Mouse (Mus musculus): ENCODE data around the gene Vmp1. TPM values are rescaled to one million over a fixed set of nuclear protein-coding genes. Genes with fewer than 3 reads are reported as not detected.
A peak's percentile ranks its signal among the peaks of the same experiment; 100 is the strongest.

Gene Vmp1
- 144 and 153 TPM in 2 replicates for polyA plus RNA-seq (2015; fragmentation: Nextera tagmentation; extraction: Ambion mirVana)

DNA sequence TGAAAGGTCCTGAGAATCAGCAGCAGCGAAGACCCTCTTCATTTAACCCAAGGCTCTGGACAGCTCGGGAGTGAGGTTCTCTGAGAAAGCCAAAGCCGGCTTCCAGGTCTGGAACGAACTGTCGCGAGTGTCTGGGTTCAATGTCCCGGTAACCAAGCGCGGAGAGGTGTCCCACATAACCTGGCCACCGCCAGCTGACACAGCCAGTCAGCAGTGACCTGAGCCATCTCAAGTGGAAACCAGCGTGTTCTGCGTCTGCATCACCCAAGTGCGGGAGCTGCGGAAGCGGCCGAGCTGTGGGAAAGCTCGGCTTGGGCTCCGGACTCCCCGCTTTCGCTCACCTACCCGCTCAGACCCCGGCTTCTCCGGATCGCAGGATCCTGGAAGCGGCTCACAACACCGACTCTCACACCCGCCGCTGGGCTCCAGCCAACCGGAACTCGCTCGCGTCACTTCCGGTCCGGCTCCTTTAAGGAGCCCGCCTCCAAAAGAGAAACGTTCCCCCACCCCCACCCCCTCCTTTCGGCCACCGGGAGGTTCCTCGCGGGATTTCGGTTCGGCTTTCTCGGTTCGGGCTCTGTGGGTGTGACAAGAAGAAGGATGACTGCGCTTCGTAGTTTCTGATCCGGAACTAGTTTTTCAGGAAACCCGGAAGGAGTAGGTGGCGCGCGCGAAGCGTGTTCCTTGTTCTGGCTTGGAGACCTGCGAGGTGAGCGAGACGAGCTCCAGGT, at the start of gene Vmp1, which contains the start of gene Ptrh2:
Vmp1 (minus strand) TSS at position 442 of the 731 bp plus-strand sequence.
Ptrh2 (plus strand) TSS at position 591 of the 731 bp plus-strand sequence.
- Histone ChIP-seq H3K9ac (peak within 1 kb of the TSS; percentile 75), H3K27me3 (replicated peaks) (no peaks in the 10 kb centered on the region), H3K27ac (peak within 1 kb of the TSS; percentile 95), H3K36me3 (no peaks in the 10 kb centered on the region), H3K4me1 (peaks cover 15% of the 10 kb centered on the region; the same call in 1 of the 2 replicates), H3K4me2 (peak within 1 kb of the TSS; percentile 79), H3K9me3 (no peaks in the 10 kb centered on the region), H3K4me3 (replicated peaks) (peak within 1 kb of the TSS; percentile 66)
- WGBS: under 1% methylated on average over 56 of the region's 56 CpGs
- peak; percentile 94 for ATAC-seq (ENCODE audit: insufficient read depth, low FRiP score, low read depth)

DNA sequence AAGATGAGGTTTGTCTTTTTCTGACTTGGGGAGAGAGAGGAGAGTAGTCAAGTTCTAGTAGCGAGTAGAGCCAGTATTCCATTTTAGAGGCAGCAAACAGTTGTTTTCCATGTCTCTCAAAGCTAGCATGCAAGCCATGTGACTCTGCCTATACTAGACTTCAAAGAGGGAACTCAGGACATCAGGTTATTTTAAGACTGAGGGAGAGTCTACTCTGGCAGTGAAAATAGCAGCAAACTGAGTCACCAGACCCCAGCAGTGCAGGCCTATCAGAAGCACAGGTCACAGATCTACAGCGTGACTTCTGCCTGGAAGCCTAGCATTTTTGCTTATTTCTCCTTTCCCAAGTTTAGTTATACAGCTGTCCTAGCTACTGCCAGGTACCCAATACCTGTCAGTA, 47.8 kb upstream of the Vmp1 start:
- H3K27me3 ChIP-seq (replicated peaks): no peaks in the 10 kb centered on the region
- H3K9ac ChIP-seq: no peak overlapping the region
- no peak overlapping the region for H3K27ac ChIP-seq
- ATAC-seq (ENCODE audit: insufficient read depth, low FRiP score, low read depth): no peak
- H3K4me2 ChIP-seq: no peak overlapping the region
- H3K4me1 ChIP-seq: no peaks in the 10 kb centered on the region
- no peaks in the 10 kb centered on the region for H3K9me3 ChIP-seq
- H3K4me3 ChIP-seq (replicated peaks): no peak overlapping the region
- WGBS: 90% methylated on average over 2 of the region's 2 CpGs
- H3K36me3 ChIP-seq: peaks cover 18% of the 10 kb centered on the region

DNA sequence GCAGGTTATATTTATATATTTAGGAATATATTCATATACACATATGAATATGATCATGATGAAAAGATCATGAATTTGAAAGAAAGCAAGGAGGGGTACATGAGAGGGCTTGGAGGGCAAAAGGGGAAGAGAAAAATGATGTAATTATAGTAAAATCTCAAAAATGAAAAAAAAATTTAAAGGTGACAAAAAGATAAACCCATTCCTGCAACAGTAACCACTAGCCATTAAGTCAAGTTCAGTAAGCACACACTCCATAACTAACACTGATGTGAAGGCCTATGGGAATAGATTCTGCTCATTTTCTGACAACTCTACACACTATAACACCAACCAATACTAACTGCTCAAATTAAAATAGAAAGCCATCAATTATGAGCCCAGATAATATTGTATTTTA, 42.0 kb upstream of the Vmp1 start:
- no peaks in the 10 kb centered on the region for H3K27me3 ChIP-seq (replicated peaks)
- no peak overlapping the region for H3K4me3 ChIP-seq (replicated peaks)
- H3K4me2 ChIP-seq: no peak overlapping the region
- peaks cover 26% of the 10 kb centered on the region for H3K36me3 ChIP-seq
- H3K9me3 ChIP-seq: no peaks in the 10 kb centered on the region
- H3K9ac ChIP-seq: no peak overlapping the region
- H3K4me1 ChIP-seq: no peaks in the 10 kb centered on the region
- H3K27ac ChIP-seq: no peak overlapping the region
- ATAC-seq (ENCODE audit: insufficient read depth, low FRiP score, low read depth): no peak

DNA sequence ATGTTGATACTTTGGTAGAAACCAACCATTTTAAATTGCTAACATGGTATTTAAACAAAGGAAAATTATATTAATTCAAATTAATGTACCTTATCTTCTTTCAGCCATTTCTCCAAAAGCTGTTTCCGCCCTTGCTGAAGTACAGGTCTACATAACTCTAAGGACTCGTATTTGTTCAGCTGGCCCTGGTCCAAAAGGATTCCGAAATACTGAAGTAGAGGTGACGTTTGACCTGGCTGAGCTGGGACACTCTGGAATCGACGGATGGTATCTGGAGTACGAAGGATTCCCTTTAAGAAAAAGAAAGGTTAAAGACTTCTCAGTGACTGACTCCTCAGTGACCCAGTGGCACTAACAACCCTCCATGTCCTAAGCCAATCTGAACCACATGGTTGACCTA, 41.3 kb upstream of the Vmp1 start:
- no peak overlapping the region for H3K4me2 ChIP-seq
- whole genome bisulfite sequencing: 82% methylated on average over 7 of the region's 7 CpGs
- H3K9me3 ChIP-seq: no peaks in the 10 kb centered on the region
- no peak overlapping the region for H3K9ac ChIP-seq
- H3K4me1 ChIP-seq: no peaks in the 10 kb centered on the region
- no peak for ATAC-seq (ENCODE audit: insufficient read depth, low FRiP score, low read depth)
- H3K27me3 ChIP-seq (replicated peaks): no peaks in the 10 kb centered on the region
- H3K36me3 ChIP-seq: peaks cover 31% of the 10 kb centered on the region
- H3K4me3 ChIP-seq (replicated peaks): no peak overlapping the region
- H3K27ac ChIP-seq: no peak overlapping the region

DNA sequence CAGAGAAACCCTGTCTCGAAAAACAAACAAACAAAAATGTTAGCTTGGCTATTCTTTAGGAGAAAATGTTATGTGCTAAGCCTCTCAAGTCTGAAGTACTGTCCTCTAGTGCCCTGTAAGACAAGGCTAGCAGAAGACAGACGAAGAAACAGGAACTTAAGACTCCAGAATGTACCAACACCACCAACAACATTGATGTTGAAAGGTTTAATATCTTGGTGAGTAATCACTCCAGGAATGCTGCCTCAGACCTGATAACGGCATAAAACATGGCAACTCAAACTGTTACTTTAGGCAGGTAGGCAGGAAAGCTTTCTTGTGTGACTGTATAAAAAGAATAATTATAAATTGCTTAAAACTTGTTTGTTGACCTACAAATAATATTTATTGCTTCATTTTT, 40.4 kb upstream of the Vmp1 start:
- ATAC-seq (ENCODE audit: insufficient read depth, low FRiP score, low read depth): no peak
- H3K27me3 ChIP-seq (replicated peaks): no peaks in the 10 kb centered on the region
- no peaks in the 10 kb centered on the region for H3K4me1 ChIP-seq
- 83% methylated on average over 3 of the region's 3 CpGs for WGBS
- no peak overlapping the region for H3K27ac ChIP-seq
- H3K36me3 ChIP-seq: peaks cover 39% of the 10 kb centered on the region
- H3K9ac ChIP-seq: no peak overlapping the region
- no peak overlapping the region for H3K4me2 ChIP-seq
- H3K9me3 ChIP-seq: no peaks in the 10 kb centered on the region
- no peak overlapping the region for H3K4me3 ChIP-seq (replicated peaks)

DNA sequence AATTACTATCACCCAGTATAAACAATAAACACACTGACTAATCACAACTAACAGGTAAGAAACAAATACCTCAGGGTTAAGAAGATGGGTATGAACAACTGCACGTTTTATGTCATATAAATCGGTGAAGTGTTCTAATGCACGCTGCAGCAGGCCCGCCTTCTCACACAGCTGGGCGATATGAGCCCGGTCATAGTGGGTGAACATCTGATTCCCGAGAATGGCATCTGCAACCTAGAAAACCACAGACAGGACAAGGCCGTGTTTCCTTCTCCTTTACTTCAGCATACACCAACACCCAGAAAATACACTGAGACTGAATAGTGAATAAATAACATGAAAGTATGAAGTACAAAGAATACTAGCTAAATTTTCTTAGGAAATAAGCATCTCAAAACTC, 35.8 kb upstream of the Vmp1 start:
- Histone ChIP-seq H3K9ac (no peak overlapping the region), H3K4me3 (replicated peaks) (no peak overlapping the region), H3K4me2 (no peak overlapping the region), H3K36me3 (peaks cover 32% of the 10 kb centered on the region), H3K4me1 (no peaks in the 10 kb centered on the region), H3K27ac (no peak overlapping the region), H3K27me3 (replicated peaks) (no peaks in the 10 kb centered on the region), H3K9me3 (no peaks in the 10 kb centered on the region)
- ATAC-seq (ENCODE audit: insufficient read depth, low FRiP score, low read depth): no peak
- WGBS: 87% methylated on average over 8 of the region's 8 CpGs

DNA sequence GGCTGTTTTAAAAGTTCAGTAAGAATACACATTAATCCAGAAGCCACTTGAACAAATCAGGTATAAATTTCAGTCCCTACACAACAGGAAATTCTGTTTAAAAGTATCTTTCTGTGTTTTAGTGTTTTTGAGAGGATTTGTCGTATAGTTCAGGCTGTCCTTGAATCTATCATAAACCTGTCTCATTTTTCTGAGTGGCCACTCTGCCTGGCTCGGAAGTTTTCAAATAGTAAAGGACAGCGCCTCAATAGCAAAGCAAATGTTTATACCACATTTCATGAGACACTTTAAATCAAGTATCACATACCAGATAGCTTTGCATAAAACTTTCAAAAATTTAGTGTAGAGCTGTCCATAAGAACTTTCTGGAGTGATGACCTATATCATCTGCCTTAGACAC, 34.7 kb upstream of the Vmp1 start:
- peaks cover 32% of the 10 kb centered on the region for H3K36me3 ChIP-seq
- ATAC-seq (ENCODE audit: insufficient read depth, low FRiP score, low read depth): no peak
- no peak overlapping the region for H3K27ac ChIP-seq
- H3K27me3 ChIP-seq (replicated peaks): no peaks in the 10 kb centered on the region
- H3K4me2 ChIP-seq: no peak overlapping the region
- H3K9me3 ChIP-seq: no peaks in the 10 kb centered on the region
- no peak overlapping the region for H3K4me3 ChIP-seq (replicated peaks)
- WGBS: 92% methylated on average over 3 of the region's 3 CpGs
- H3K9ac ChIP-seq: no peak overlapping the region
- no peaks in the 10 kb centered on the region for H3K4me1 ChIP-seq

DNA sequence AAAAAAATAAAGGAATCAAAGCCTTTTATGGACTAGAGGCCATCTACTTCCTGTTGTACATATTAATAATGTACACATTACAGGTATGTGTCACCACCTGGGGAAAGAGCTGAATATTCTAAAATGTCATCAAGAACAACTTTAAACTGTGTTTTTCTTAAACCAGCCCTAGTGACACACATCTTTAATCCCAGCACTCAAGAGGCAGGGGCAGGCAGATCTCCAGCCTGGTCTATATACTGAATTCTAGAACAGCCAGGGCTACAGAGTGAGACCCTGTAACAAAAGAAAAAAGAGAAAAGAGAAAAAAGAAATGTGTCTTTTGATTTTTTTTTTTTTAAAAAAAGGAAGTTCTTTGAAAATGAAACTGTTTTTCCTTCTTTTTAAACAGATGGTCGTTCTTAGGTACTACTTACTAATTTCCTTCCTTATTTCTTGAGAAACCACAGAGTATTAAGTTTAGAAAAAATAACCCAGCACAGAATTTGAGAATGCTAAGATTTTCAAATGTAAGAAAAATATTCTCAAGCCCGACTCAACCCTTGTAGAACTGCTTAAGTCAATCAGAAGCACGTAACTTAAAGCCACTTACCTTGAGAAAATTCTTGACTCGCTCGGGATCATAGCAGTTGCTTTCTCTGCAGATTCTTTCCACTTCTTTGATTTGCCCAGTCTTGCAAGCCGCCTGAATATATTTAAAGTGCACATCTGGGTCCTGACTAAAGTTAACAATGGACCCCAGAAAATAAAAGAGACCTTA, 33.9 kb upstream of the Vmp1 start:
- no peak overlapping the region for H3K4me3 ChIP-seq (replicated peaks)
- 0 out of 2 replicates have a peak overlapping the region, but pooled peaks have one; percentile 16 for H3K27ac ChIP-seq
- no peaks in the 10 kb centered on the region for H3K4me1 ChIP-seq
- no peak overlapping the region for H3K9ac ChIP-seq
- no peak for ATAC-seq (ENCODE audit: insufficient read depth, low FRiP score, low read depth)
- H3K4me2 ChIP-seq: no peak overlapping the region
- H3K27me3 ChIP-seq (replicated peaks): no peaks in the 10 kb centered on the region
- H3K9me3 ChIP-seq: no peaks in the 10 kb centered on the region
- H3K36me3 ChIP-seq: peaks cover 35% of the 10 kb centered on the region
- 87% methylated on average over 6 of the region's 6 CpGs for WGBS

DNA sequence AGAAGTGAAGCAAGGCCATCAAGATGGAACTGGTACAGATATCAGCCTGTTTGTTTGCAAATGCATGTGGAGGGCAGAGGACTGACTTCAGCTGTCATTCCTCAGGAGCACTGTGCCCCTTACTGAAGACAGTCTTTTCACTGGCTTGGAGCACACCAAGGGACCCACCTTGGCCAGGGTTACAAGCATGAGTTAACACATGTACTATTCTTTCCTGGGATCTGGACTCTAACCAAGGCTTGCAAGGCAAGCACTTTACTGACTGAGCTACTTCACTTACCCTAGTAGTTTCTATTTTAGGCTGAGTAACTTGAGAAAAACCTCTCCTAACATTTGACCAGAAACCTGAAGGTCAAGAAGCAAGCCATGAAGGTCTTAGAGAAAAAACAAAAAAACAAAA, 31.0 kb upstream of the Vmp1 start:
- Histone ChIP-seq H3K9me3 (no peaks in the 10 kb centered on the region), H3K4me2 (no peak overlapping the region), H3K9ac (no peak overlapping the region), H3K27ac (no peak overlapping the region), H3K4me1 (no peaks in the 10 kb centered on the region), H3K4me3 (replicated peaks) (no peak overlapping the region), H3K36me3 (peaks cover 43% of the 10 kb centered on the region), H3K27me3 (replicated peaks) (no peaks in the 10 kb centered on the region)
- no peak for ATAC-seq (ENCODE audit: insufficient read depth, low FRiP score, low read depth)

DNA sequence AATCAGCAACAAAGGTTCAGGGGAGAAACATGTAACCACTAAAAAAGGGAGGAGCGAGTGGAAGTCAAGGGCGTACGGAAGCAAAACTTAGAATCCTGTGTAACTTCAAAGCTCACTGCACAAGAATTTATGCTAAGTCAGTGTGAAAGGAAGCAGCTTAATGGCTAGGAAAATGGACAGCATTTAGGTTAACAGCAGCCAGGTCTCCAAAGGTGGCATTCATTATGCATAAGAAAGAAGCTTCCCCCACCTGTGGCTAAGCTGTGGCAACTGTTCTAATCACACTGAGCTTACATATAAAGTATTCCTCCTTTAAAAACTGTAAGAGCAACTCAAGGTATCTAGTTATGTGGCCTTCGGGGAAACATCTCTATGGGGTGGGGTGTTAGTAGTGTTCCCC, 17.5 kb upstream of the Vmp1 start:
- H3K9me3 ChIP-seq: no peaks in the 10 kb centered on the region
- H3K4me2 ChIP-seq: no peak overlapping the region
- H3K27me3 ChIP-seq (replicated peaks): no peaks in the 10 kb centered on the region
- no peak overlapping the region for H3K9ac ChIP-seq
- WGBS: 92% methylated on average over 4 of the region's 4 CpGs
- no peak for ATAC-seq (ENCODE audit: insufficient read depth, low FRiP score, low read depth)
- H3K27ac ChIP-seq: no peak overlapping the region
- peaks cover 65% of the 10 kb centered on the region for H3K36me3 ChIP-seq
- H3K4me1 ChIP-seq: no peaks in the 10 kb centered on the region
- no peak overlapping the region for H3K4me3 ChIP-seq (replicated peaks)

DNA sequence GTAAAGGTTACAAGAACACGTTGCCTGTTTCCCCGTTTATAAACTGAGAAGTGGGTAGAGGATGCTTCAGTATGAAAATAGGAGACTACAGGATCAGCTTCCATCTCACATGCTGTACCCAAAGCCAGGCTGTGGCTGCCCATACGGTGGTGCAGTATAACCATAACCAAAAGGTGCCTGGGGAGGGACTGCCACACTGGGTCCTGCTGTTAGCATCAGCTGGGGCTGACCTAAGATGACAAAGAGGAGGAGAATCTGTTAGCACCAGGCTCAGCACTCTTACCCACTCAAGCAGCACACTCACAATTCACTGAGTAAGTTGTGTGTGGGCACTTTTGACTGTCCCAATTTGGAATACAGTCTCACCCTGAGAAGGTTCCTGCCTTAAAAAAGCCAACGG, 11.8 kb upstream of the Vmp1 start:
- H3K4me1 ChIP-seq: no peaks in the 10 kb centered on the region
- H3K4me3 ChIP-seq (replicated peaks): no peak overlapping the region
- H3K36me3 ChIP-seq: peaks cover 48% of the 10 kb centered on the region
- H3K9ac ChIP-seq: no peak overlapping the region
- no peak overlapping the region for H3K4me2 ChIP-seq
- no peak overlapping the region for H3K27ac ChIP-seq
- 79% methylated on average over 4 of the region's 4 CpGs for WGBS
- H3K9me3 ChIP-seq: no peaks in the 10 kb centered on the region
- no peaks in the 10 kb centered on the region for H3K27me3 ChIP-seq (replicated peaks)
- ATAC-seq (ENCODE audit: insufficient read depth, low FRiP score, low read depth): no peak

DNA sequence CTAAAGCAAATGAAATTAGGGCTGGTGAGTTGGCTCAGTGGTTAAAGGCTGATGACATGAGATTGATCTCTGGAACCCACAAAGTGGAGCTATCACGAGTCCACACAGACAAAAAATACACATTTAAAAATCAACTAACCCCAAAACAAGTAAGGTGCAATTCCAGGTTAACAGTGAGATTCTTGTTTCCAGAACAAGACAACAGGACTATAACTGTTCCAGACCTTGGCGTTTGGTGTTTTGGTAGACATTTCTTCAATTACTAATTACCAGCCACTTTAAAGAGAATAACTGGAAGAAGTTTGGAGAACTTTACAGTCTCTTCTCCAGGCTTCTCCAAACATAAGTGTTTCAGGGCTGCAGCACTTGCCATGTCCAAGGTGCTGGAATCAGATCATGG, 8.9 kb upstream of the Vmp1 start:
- H3K4me2 ChIP-seq: no peak overlapping the region
- H3K36me3 ChIP-seq: peaks cover 30% of the 10 kb centered on the region
- no peak for ATAC-seq (ENCODE audit: insufficient read depth, low FRiP score, low read depth)
- no peak overlapping the region for H3K27ac ChIP-seq
- H3K9me3 ChIP-seq: no peaks in the 10 kb centered on the region
- H3K4me3 ChIP-seq (replicated peaks): no peak overlapping the region
- H3K27me3 ChIP-seq (replicated peaks): no peaks in the 10 kb centered on the region
- H3K9ac ChIP-seq: no peak overlapping the region
- WGBS: 82% methylated on average over 2 of the region's 2 CpGs
- no peaks in the 10 kb centered on the region for H3K4me1 ChIP-seq

All from stomach, embryonic 15.5 days (tissue).